Mouse (Mus musculus) embryonic facial prominence, embryonic 10.5 days (tissue): ENCODE data around the gene Spsb3. TPM values are rescaled to one million over a fixed set of nuclear protein-coding genes. Genes with fewer than 3 reads are reported as not detected.

Experiments
- DNase-seq: peaks from one replicate; pipeline ENCODE4 v3.0.0-alpha.2; 2017; ENCODE audit warnings: low spot score
- H3K27ac ChIP-seq: fragments of 300-500 bp; sonication (generic); replicated peaks from 2 replicates; pipeline ENCODE4 v1.5.1; 2016; ENCODE audit warnings: mild to moderate bottlenecking
- H3K27me3 ChIP-seq: fragments of 300-500 bp; sonication (generic); replicated peaks from 2 replicates; pipeline ENCODE4 v1.6.1; 2016; ENCODE audit warnings: low read depth, mild to moderate bottlenecking; ENCODE audit not compliant: poor library complexity, severe bottlenecking
- H3K36me3 ChIP-seq: fragments of 300-500 bp; sonication (generic); replicated peaks from 2 replicates; pipeline ENCODE4 v1.6.1; 2016; ENCODE audit warnings: mild to moderate bottlenecking, moderate library complexity
- H3K4me1 ChIP-seq: fragments of 300-500 bp; sonication (generic); 2 replicates; pipeline ENCODE4 v1.6.1; 2016
- H3K4me3 ChIP-seq: fragments of 300-500 bp; sonication (generic); 2 replicates; pipeline ENCODE4 v1.5.1; 2016; ENCODE audit warnings: mild to moderate bottlenecking, moderate library complexity
- H3K9me3 ChIP-seq: fragments of 300-500 bp; sonication (generic); 2 replicates; pipeline ENCODE4 v1.6.1; 2016; ENCODE audit warnings: mild to moderate bottlenecking
- WGBS: fragments of 180-500 bp; shearing (Covaris S2); methylation state at CpG from one replicate; pipeline ENCODE4 v1.1.7; 2016; 5-methylcytosine and 5-hydroxymethylcytosine counted together
- polyA plus RNA-seq: library from polyadenylated mRNA; unstranded; fragments of >200 nt; fragmentation: Nextera tagmentation; extraction: Ambion mirVana; gene quantifications from 2 replicates; pipeline ENCODE4 v1.2.1, GENCODE M21; 2016

The Spsb3 gene
- polyA plus RNA-seq, 1 experiment from 2014 or later, result 47.1 TPM

DNA sequence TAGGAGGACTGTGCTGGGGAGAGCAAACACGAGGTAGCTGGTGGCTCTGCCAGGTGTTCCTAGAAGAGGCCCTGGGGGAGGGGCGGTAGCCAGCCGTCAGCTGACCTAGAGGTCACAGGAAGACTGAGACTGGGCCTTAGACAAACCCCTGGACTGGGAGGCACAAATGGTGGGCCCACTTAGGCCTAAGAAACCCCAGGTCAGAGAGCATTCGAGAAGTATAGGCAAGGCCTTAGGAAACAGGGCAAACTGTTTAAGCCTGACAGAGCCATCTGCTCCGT is 8.4 kb upstream of the Spsb3 start:
- Histone ChIP-seq H3K27me3 (no peaks in the 10 kb centered on the region), H3K36me3 (peaks cover 15% of the 10 kb centered on the region), H3K9me3 (no peaks in the 10 kb centered on the region), H3K27ac (peak overlapping the region; percentile 79), H3K4me1 (peaks cover 37% of the 10 kb centered on the region), H3K4me3 (peak overlapping the region; percentile 26; the same call in 1 of the 2 replicates)
- peak; percentile 37 for DNase-seq
- WGBS, result 27% methylated on average over 5 of the region's 5 CpGs

DNA sequence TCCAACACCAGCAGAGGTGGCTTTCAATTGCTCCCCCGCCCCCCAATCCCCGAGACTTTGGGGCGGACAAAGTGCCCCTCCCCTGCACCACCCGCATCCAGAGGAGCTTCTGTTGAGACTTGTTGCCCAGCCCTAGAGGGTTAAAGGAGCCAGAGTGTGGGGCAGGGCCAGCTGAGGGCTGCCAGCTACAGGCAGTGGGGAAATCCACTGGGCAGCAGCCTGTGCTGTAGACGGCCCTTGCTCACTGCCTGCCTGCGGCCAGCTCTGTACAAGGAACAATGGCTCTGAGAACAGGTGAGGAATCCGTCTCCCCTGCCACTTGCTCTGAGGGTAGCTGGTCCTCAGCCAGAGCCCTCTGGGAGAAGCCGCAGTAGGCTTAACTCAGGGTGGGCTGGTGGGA is 7.9 kb upstream of the Spsb3 start:
- 73% methylated on average over 8 of the region's 8 CpGs for WGBS
- H3K4me3 ChIP-seq, result peak overlapping the region; percentile 26; the same call in 1 of the 2 replicates
- peaks cover 20% of the 10 kb centered on the region for H3K36me3 ChIP-seq
- H3K4me1 ChIP-seq, result peaks cover 37% of the 10 kb centered on the region
- DNase-seq, result no peak
- H3K27ac ChIP-seq, result peak overlapping the region; percentile 79
- H3K9me3 ChIP-seq, result no peaks in the 10 kb centered on the region
- no peaks in the 10 kb centered on the region for H3K27me3 ChIP-seq

DNA sequence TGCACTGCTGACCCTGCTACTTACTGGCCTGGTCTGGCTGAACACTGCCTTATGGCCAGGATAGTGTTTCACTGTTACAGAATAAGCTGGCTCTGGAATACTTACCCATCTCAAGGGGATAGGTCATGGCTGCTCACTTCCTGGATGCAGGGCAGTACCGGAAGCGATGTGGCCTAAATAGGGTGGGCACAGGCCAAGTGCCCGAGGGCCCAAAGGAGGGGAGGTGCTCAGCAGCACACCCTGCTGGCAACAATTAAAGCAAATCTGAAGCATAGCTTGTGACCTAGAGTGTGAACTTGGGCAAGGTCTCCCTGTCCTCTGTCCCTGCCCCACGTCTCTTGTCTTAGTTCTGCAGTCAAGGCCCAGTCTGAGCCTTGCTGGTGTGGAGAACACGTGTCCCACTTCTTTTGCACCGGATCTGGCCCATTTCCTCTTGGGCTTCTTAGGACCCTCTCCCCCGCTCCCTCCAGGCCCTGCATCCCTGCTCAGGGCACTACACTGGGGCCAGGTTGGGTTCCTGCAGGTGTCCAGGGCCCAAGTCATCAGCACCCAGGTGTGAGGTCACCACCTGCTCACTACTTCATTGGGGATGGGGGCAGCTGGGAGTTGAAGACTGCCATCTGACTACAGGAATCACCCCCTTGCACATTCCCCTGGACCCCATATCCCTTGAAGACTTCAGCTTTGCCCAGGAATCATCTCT is 4.6 kb upstream of the Spsb3 start:
- no peaks in the 10 kb centered on the region for H3K27me3 ChIP-seq
- H3K4me1 ChIP-seq, result peaks cover 48% of the 10 kb centered on the region
- peak overlapping the region; percentile 75 for H3K27ac ChIP-seq
- no peaks in the 10 kb centered on the region for H3K9me3 ChIP-seq
- H3K36me3 ChIP-seq, result peaks cover 35% of the 10 kb centered on the region
- DNase-seq, result peak; percentile 68
- 43% methylated on average over 7 of the region's 7 CpGs for WGBS
- peak overlapping the region; percentile 26; the same call in 1 of the 2 replicates for H3K4me3 ChIP-seq

DNA sequence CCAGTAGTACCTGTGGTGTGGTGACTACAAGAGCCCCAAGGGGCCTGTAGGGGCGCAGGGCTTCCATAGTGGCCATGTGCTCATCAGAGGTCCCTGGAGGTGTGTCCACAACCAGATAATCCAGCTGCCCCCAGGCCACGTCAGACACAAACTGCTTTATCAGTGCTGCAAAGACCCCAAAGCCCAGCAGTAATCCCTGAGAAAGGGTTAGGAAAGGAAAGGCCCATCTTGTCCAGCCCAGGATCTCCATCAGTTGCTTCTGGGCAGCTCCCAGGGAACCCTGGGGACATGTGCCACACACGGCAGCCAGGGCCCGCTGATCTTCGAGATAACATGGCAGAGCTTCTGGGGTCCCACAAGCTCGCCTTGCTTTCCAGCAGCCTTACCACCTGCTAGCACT is 2.1 kb upstream of the Spsb3 start:
- no peak overlapping the region for H3K27ac ChIP-seq
- H3K4me1 ChIP-seq, result peaks cover 42% of the 10 kb centered on the region
- H3K4me3 ChIP-seq, result peak overlapping the region; percentile 84; the same call in 1 of the 2 replicates
- H3K36me3 ChIP-seq, result peaks cover 45% of the 10 kb centered on the region
- H3K27me3 ChIP-seq, result no peaks in the 10 kb centered on the region
- WGBS, result 87% methylated on average over 6 of the region's 6 CpGs
- no peaks in the 10 kb centered on the region for H3K9me3 ChIP-seq
- no peak for DNase-seq

DNA sequence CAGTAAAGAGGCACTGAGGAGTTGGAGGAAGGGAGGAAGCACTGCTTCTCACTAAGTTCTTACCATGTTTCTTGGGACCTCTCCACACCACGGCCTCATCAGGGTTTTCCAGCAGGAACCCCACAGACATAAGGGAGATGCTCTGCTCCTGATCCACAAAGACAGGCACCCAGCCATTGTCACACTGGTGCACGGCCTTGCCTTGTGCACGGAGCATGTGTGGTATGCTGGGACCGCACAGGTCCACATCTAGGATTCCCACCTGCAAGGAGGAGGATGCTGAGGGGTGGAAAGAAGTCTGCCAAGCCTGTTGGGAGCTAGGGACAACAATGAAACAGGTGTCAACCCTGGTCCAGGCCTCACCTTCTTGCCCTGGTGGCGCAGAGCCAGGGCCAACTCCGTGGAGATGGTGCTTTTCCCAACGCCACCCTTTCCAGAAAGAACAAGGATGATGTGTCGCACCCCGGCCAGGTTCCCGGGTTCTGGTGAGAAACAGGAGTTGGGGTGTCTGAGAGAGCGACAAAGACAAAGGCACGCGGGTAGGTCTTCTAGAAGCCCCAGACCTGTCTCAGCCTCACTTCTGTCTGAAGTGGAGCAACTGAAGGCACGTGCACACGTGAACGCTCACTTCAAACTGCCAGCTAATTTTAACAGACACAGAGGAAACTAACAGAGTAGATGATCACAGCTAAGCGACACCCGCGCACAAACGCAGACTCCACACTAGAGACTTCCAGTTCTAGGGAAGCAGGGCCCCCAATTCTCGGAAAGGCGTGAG is 898 bp upstream of the Spsb3 start:
- Histone ChIP-seq H3K4me3 (peak overlapping the region; percentile 84), H3K36me3 (peaks cover 57% of the 10 kb centered on the region), H3K27ac (peak overlapping the region; percentile 62; the same call in 1 of the 2 replicates), H3K27me3 (no peaks in the 10 kb centered on the region), H3K9me3 (no peaks in the 10 kb centered on the region), H3K4me1 (peaks cover 41% of the 10 kb centered on the region)
- no peak for DNase-seq
- 26% methylated on average over 22 of the region's 22 CpGs for WGBS

DNA sequence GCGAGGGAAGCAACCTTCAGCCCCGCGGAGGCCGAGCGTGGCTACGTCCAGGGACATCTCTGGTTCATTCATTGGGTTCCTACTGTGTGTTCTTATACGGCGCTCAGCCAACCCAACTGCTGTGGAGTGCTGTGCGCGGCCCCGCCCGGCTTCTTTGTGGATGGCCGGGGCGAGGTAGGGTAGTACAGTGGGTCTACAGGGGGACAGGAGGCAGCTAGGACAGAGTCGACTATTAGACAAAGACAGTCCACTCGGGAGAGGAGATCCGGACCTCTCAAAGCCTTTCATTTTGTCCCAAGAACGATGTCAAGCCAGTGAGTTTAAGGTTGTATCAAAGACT is 459 bp downstream of the Spsb3 start:
- WGBS, result under 1% methylated on average over 18 of the region's 18 CpGs
- Histone ChIP-seq H3K9me3 (no peaks in the 10 kb centered on the region), H3K27me3 (no peaks in the 10 kb centered on the region), H3K4me1 (peaks cover 28% of the 10 kb centered on the region), H3K27ac (peak overlapping the region; percentile 85), H3K4me3 (peak overlapping the region; percentile 84), H3K36me3 (peaks cover 67% of the 10 kb centered on the region)
- DNase-seq, result no peak

DNA sequence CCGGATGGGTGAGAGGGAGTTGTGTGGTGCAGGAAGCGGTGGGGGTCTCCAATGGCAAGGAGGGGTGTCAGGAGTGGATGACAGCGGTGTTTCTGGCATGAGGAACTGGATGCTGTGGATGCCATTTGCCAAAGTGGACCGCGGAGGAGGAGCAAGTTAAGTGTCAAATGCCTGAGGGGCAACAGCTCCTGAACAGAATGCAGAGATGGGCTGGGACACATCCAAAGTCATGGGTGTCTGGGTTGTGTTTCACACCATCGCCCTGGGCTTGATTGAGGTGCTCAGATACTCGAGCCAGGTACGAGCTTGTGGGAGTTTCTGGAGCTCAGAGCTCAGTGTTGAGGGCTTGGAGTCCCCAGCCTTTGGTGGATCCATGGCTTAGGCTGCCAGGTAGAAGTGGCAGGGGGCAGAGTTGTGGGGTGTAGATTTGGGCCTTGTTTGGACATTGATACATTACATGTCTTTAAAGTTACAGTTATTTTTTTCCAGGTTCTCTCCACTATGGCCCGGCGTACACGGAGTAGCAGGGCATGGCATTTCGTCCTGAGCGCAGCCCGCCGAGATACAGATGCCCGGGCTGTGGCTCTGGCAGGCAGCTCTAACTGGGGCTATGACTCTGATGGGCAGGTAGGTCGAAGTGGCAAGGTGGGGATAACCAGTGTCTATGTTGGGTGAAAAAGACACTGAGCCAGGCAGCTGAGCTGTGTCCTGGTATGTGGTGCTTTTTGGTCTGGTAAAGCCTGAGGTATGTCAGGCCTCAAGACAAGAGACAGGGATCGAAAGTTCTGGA is 1.0 kb downstream of the Spsb3 start:
- 66% methylated on average over 18 of the region's 18 CpGs for WGBS
- peaks cover 67% of the 10 kb centered on the region for H3K36me3 ChIP-seq
- no peak for DNase-seq
- H3K4me1 ChIP-seq, result peaks cover 24% of the 10 kb centered on the region
- H3K4me3 ChIP-seq, result peak overlapping the region; percentile 84
- H3K27ac ChIP-seq, result peak overlapping the region; percentile 85
- no peaks in the 10 kb centered on the region for H3K27me3 ChIP-seq
- no peaks in the 10 kb centered on the region for H3K9me3 ChIP-seq

DNA sequence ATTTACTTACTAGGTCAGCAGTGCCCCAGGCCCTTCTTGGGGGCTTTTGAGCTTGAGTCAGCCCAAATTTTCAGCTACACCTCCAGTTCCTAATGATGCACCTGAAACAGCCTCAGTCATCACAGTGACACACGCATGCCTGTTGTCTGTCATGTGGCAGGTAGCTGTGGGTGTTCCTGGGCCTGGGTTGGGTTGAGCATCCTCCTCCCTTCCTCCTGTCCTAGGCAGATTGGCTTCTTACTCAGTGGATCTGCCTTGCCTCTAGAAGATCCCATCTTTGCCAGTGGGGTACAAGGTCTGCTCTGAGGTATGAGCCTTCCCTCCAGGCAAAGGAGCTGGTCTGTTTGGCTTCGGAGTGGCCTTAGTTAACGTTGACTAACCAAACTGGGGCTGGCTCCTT is 2.4 kb downstream of the Spsb3 start:
- no peak overlapping the region for H3K27ac ChIP-seq
- H3K4me3 ChIP-seq, result 0 out of 2 replicates have a peak overlapping the region, but pooled peaks have one; percentile 11
- peaks cover 67% of the 10 kb centered on the region for H3K36me3 ChIP-seq
- H3K9me3 ChIP-seq, result no peaks in the 10 kb centered on the region
- no peak for DNase-seq
- WGBS, result 89% methylated on average over 3 of the region's 3 CpGs
- H3K4me1 ChIP-seq, result peaks cover 31% of the 10 kb centered on the region
- no peaks in the 10 kb centered on the region for H3K27me3 ChIP-seq

DNA sequence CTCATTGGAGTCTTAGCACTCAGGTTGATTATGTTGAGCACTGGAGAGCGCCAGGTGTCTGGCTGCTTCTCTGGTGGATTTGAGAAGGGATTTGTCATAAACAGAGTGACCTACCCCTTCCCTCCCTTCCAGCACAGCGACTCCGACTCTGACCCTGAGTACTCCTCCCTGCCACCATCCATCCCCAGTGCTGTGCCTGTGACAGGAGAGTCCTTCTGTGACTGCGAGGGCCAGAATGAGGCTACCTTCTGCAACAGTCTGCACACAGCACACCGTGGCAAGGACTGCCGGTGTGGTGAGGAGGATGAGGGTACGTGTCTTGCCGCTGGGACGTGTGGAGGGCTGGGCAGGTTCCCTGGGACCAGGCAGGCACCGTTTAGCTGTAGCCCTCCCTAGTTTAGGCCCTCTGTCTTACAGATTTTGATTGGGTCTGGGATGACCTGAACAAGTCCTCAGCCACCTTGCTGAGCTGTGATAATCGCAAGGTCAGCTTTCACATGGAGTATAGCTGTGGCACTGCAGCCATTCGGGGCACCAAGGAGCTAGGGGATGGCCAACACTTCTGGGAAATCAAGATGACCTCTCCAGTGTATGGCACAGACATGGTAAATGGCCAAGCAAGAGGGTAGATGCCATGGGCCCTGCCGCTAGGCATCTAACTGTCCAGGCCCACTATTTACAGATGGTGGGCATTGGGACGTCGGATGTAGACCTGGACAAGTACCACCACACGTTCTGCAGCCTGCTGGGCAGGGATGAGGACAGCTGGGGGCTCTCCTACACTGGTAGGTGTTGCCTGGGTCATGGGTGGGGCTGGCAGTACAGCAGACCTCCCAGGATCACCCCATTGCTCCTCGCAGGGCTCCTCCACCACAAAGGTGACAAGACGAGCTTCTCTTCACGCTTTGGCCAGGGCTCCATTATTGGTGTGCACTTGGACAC is 4.0 kb downstream of the Spsb3 start:
- no peak for DNase-seq
- H3K4me1 ChIP-seq, result peaks cover 35% of the 10 kb centered on the region
- peaks cover 57% of the 10 kb centered on the region for H3K36me3 ChIP-seq
- WGBS, result 90% methylated on average over 19 of the region's 19 CpGs
- peak overlapping the region; percentile 24 for H3K4me3 ChIP-seq
- H3K27ac ChIP-seq, result no peak overlapping the region
- H3K27me3 ChIP-seq, result no peaks in the 10 kb centered on the region
- H3K9me3 ChIP-seq, result no peaks in the 10 kb centered on the region

DNA sequence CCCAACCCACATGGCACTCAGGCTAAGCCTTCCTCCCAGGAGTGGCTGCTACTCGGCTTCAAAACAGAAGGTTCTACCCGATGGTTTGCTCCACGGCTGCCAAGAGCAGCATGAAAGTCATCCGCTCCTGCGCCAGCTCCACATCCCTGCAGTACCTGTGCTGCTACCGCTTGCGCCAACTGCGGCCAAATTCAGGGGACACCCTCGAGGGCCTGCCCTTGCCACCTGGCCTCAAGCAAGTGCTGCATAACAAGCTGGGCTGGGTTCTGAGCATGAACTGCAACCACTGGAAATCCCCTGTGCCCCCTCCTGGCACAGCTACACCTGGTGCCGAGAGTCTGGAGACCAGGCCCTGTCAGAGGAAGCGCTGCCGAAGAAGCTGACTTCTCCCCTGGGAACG is 4.9 kb downstream of the Spsb3 start:
- no peak overlapping the region for H3K4me3 ChIP-seq
- 90% methylated on average over 13 of the region's 13 CpGs for WGBS
- no peaks in the 10 kb centered on the region for H3K27me3 ChIP-seq
- no peak overlapping the region for H3K27ac ChIP-seq
- H3K9me3 ChIP-seq, result no peaks in the 10 kb centered on the region
- no peak for DNase-seq
- H3K4me1 ChIP-seq, result peaks cover 40% of the 10 kb centered on the region
- peaks cover 57% of the 10 kb centered on the region for H3K36me3 ChIP-seq

DNA sequence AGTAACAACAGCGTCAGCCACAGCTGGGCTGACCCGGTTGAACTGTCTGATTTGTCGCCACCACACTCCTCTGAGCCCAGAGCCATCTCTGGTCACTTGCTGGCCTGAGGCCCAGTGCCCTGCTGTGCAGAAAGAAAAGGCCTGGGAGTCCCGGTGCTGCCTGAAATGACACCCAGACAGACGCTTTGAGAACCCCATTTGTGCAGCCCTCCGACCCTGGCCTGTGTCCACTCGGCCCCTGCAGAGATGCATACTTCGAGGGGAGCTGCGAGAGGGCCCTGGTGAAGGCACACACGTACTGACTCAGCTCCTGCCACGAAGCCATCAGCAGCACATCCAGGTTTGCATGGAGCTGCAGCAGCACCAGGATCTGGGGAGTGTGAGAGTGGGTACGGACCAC is 6.3 kb downstream of the Spsb3 start:
- Histone ChIP-seq H3K4me3 (peak overlapping the region; percentile 83; the same call in 1 of the 2 replicates), H3K27ac (no peak overlapping the region), H3K9me3 (no peaks in the 10 kb centered on the region), H3K27me3 (no peaks in the 10 kb centered on the region), H3K36me3 (peaks cover 68% of the 10 kb centered on the region), H3K4me1 (peaks cover 45% of the 10 kb centered on the region)
- DNase-seq, result no peak
- WGBS, result 92% methylated on average over 12 of the region's 12 CpGs

DNA sequence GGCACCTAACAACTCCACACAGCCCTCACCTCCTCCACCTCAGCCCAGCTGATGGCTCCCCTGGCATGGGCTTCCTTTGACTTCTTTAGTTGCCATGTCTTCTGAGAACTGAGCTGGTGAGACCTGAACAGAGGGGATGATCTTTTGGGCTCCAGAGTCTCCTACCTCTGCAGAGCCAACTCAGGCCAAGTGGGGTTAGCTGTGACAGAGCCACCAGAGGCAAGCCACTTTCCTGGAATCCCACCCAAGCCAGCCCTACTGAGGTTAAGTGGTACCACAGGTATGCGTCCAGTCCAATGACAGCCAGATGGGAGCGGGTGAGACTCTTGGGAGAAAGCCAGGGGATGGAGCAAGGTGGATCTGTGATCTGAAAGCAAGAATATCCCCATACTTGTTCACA is 6.8 kb downstream of the Spsb3 start:
- Histone ChIP-seq H3K36me3 (peaks cover 73% of the 10 kb centered on the region), H3K27ac (no peak overlapping the region), H3K27me3 (no peaks in the 10 kb centered on the region), H3K4me1 (peaks cover 46% of the 10 kb centered on the region), H3K4me3 (peak overlapping the region; percentile 83; the same call in 1 of the 2 replicates), H3K9me3 (no peaks in the 10 kb centered on the region)
- DNase-seq, result no peak
- 95% methylated on average over 2 of the region's 2 CpGs for WGBS
